Comparison of ENCODE assay signal across 8 mouse cellular contexts in the genomic region with DNA sequence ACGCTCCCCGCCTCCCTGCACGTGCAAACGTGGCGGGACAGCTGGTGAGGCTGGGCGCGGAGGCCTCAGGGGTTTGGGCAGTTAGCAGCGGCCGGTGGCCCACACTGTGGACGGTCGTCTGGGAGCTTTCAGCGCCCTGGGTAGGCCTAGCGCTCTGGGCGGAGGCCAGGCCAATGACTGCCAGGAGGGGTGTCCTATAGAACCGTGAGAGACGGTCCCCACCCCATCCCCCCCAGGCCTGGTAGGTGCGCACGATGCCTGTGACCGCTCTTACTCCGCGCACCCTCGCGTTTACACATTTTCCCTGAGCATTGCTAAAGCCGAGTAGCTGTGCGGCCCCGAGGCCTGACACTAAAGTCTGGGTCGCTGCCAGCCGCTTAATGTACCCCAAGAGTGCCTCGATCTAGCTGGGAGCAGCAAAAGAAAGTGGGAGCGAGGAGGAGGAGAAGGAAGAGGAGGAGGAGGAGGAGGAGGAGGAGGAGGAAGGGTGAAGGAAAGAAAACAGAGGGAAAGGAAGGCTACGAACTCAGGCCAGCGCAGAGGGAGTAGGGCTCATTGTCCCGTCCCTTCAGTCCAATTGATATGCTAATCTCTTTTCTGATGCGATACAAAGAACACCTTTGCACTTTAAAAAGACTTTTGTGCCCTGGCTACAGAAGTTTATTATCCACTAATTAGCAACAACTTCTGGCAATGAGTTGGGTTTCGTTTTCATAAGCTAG.
A peak's percentile ranks its signal among the peaks of the same experiment; 100 is the strongest.
DNase-seq lines count a peak whose midpoint lies in the region; ATAC-seq and TF ChIP-seq lines count a peak whose summit lies in the region.

No protein-coding gene starts in this region.

- peak overlapping the region; percentile 63 for H3K4me2 ChIP-seq in liver, embryonic 11.5 days
- peak overlapping the region; percentile 98 for H3K4me2 ChIP-seq in hindbrain, embryonic 16.5 days (ENCODE audit: low read length)
- H3K4me2 ChIP-seq in midbrain, postnatal 0 days (ENCODE audit: low read depth, low read length, poor library complexity, severe bottlenecking) = peak overlapping the region; percentile 99

- H3K27ac ChIP-seq in liver, embryonic 11.5 days (ENCODE audit: low read depth, low read length) = no peak overlapping the region
- H3K27ac ChIP-seq in hindbrain, embryonic 16.5 days (ENCODE audit: low read depth, low read length) = peak overlapping the region; percentile 99
- H3K27ac ChIP-seq in midbrain, postnatal 0 days (ENCODE audit: low read depth, low read length) = peak overlapping the region; percentile 100

- H3K36me3 ChIP-seq in liver, embryonic 11.5 days (ENCODE audit: control insufficient read depth, insufficient read depth, low read length) = no peaks in the 10 kb centered on the region
- no peaks in the 10 kb centered on the region for H3K36me3 ChIP-seq in hindbrain, embryonic 16.5 days (ENCODE audit: control insufficient read depth, insufficient read depth, low read length)
- H3K36me3 ChIP-seq in midbrain, postnatal 0 days (ENCODE audit: insufficient read depth, low read length) = no peaks in the 10 kb centered on the region

- peak overlapping the region; percentile 43 for H3K4me3 ChIP-seq in liver, embryonic 11.5 days (ENCODE audit: low read depth, low read length)
- H3K4me3 ChIP-seq in hindbrain, embryonic 16.5 days (ENCODE audit: low read length) = peak overlapping the region; percentile 52
- H3K4me3 ChIP-seq in midbrain, postnatal 0 days (ENCODE audit: low read depth, low read length) = peak overlapping the region; percentile 80

- no peaks in the 10 kb centered on the region for H3K9me3 ChIP-seq in liver, embryonic 11.5 days (ENCODE audit: control insufficient read depth, low read length)
- H3K9me3 ChIP-seq in hindbrain, embryonic 16.5 days (ENCODE audit: control insufficient read depth, low read length) = no peaks in the 10 kb centered on the region
- H3K9me3 ChIP-seq in midbrain, postnatal 0 days (ENCODE audit: low read length) = no peaks in the 10 kb centered on the region

- WGBS in liver, embryonic 11.5 days = 4% methylated on average over 35 of the region's 35 CpGs
- WGBS in hindbrain, embryonic 16.5 days = 2% methylated on average over 35 of the region's 35 CpGs
- 1% methylated on average over 35 of the region's 35 CpGs for WGBS in midbrain, postnatal 0 days

- peaks cover 67% of the 10 kb centered on the region for H3K27me3 ChIP-seq in liver, embryonic 11.5 days (replicated peaks; ENCODE audit: control insufficient read depth, insufficient read depth, low read length)
- no peaks in the 10 kb centered on the region for H3K27me3 ChIP-seq in hindbrain, embryonic 16.5 days (replicated peaks; ENCODE audit: control insufficient read depth, insufficient read depth, low read length)
- no peaks in the 10 kb centered on the region for H3K27me3 ChIP-seq in midbrain, postnatal 0 days (ENCODE audit: insufficient read depth, low read length)

- no peak overlapping the region for H3K9ac ChIP-seq in liver, embryonic 11.5 days (ENCODE audit: low read depth, low read length)
- peak overlapping the region; percentile 90 for H3K9ac ChIP-seq in hindbrain, embryonic 16.5 days (ENCODE audit: low read depth, low read length)
- peak overlapping the region; percentile 99 for H3K9ac ChIP-seq in midbrain, postnatal 0 days (replicated peaks; ENCODE audit: low read length, poor library complexity, severe bottlenecking)

- peak; percentile 47; the same call in 1 of the 2 replicates for ATAC-seq in liver, embryonic 11.5 days (replicated peaks; ENCODE audit: low FRiP score)
- ATAC-seq in hindbrain, embryonic 16.5 days = peak; percentile 46
- ATAC-seq in midbrain, postnatal 0 days (ENCODE audit: low FRiP score) = peak; percentile 55

- no peak for TF ChIP-seq CTCF in midbrain, postnatal 0 days (IDR thresholded peaks at IDR 0.05)

- peaks cover 4% of the 10 kb centered on the region; the same call in 1 of the 2 replicates for H3K4me1 ChIP-seq in liver, embryonic 11.5 days (replicated peaks; ENCODE audit: control insufficient read depth, insufficient read depth, low read length)
- H3K4me1 ChIP-seq in hindbrain, embryonic 16.5 days (ENCODE audit: control insufficient read depth, insufficient read depth, low read depth, low read length) = peaks cover 6% of the 10 kb centered on the region; the same call in 1 of the 2 replicates
- peaks cover 4% of the 10 kb centered on the region; the same call in 1 of the 2 replicates for H3K4me1 ChIP-seq in midbrain, postnatal 0 days (ENCODE audit: insufficient read depth, low read length)

- DNase-seq in liver, embryonic 11.5 days (ENCODE audit: low spot score) = peak; percentile 36
- no peak for DNase-seq in liver
- DNase-seq in cerebellum, postnatal 14 days = peak; percentile 54 to 68
- DNase-seq in midbrain, postnatal 0 days (ENCODE audit: low spot score) = no peak
- no peak for DNase-seq in spleen, postnatal 36 days (ENCODE audit: low spot score in 2 of 2)
- DNase-seq in kidney, postnatal 4 days = no peak
- DNase-seq in adrenal gland, postnatal 36 days = no peak

Comparison
In these comparisons a context has a peak if more than half of its experiments do, and no peak if none do; other contexts are left out.
1. DNase-seq: peak in liver, embryonic 11.5 days (single experiment) and cerebellum, postnatal 14 days (2 of 2); none in liver (single experiment), midbrain, postnatal 0 days (single experiment), spleen, postnatal 36 days (0 of 2), kidney, postnatal 4 days (0 of 2) and adrenal gland, postnatal 36 days (0 of 2).
2. Peak in every context shown above with its lines, with median percentiles within 50 percentile points of each other: ATAC-seq, H3K4me2 ChIP-seq and H3K4me3 ChIP-seq.